Mouse (Mus musculus) C2C12 (cell line): Measurements from ENCODE around the gene Fgf8.

Experiments
- CEBPB ChIP-seq: IDR thresholded peaks from one replicate; pipeline ENCODE4 v1.6.1; 2011; ENCODE audit warnings: low read depth, mild to moderate bottlenecking, control low read depth, moderate library complexity
- CTCF ChIP-seq: IDR thresholded peaks from one replicate; pipeline ENCODE4 v1.5.1; 2011; ENCODE audit not compliant: control insufficient read depth, insufficient read depth, insufficient read length
- FOSL1 ChIP-seq: IDR thresholded peaks from one replicate; pipeline ENCODE4 v1.8.0; 2011; ENCODE audit warnings: mild to moderate bottlenecking, low read length; ENCODE audit not compliant: poor library complexity, insufficient read depth, severe bottlenecking
- MAX ChIP-seq: IDR thresholded peaks from one replicate; pipeline ENCODE4 v1.6.1; 2011; ENCODE audit warnings: mild to moderate bottlenecking, control low read depth
- MYOD1 ChIP-seq: IDR thresholded peaks from one replicate; pipeline ENCODE4 v1.6.1; 2011; ENCODE audit warnings: low read depth; ENCODE audit not compliant: control insufficient read depth, insufficient read length
- MYOG ChIP-seq: IDR thresholded peaks from one replicate; pipeline ENCODE4 v1.6.1; 2011; ENCODE audit not compliant: control insufficient read depth, insufficient read length; ENCODE audit errors: extremely low read depth
- USF1 ChIP-seq: IDR thresholded peaks from one replicate; pipeline ENCODE4 v1.6.1; 2011; ENCODE audit warnings: low read depth, mild to moderate bottlenecking, control low read depth, moderate library complexity

GRCm38 (mm10) chr19:45734191-45734590 lies 8.5 kb downstream of the Fgf8 start:
- no peak for TF ChIP-seq MAX
- TF ChIP-seq CEBPB, result no peak
- no peak for TF ChIP-seq CTCF
- no peak for TF ChIP-seq FOSL1
- TF ChIP-seq USF1, result no peak
- TF ChIP-seq MYOG, result no peak
- no peak for TF ChIP-seq MYOD1
